Mouse (Mus musculus) heart, postnatal 14 days (tissue): ENCODE measurements around the gene Plcd1. TPM values are rescaled to one million over a fixed set of nuclear protein-coding genes. Genes with fewer than 3 reads are reported as not detected.

Source experiments
- DNase-seq, 2 experiments: peaks; one replicate each; pipeline ENCODE4 v3.0.0; 2021 to 2022
- intact Hi-C: fragments of 180-260 bp; cut with DNase I; formaldehyde crosslinking; loops from one replicate; pipeline ENCODE4 v1.15.1; 2025
- total RNA-seq, 2 experiments: library from RNA; stranded (reverse); gene quantifications; 2 replicates each; pipeline ENCODE4 v1.2.3; 2021

Gene Plcd1
- total RNA-seq, 2 experiments from 2014 or later, result 14.2 to 18.6 TPM

GRCm38 (mm10) chr9:119063036-119063644 lies 30.2 kb downstream of the Plcd1 start:
- intact Hi-C loops, result no loop called here
- no peak for DNase-seq

DNA sequence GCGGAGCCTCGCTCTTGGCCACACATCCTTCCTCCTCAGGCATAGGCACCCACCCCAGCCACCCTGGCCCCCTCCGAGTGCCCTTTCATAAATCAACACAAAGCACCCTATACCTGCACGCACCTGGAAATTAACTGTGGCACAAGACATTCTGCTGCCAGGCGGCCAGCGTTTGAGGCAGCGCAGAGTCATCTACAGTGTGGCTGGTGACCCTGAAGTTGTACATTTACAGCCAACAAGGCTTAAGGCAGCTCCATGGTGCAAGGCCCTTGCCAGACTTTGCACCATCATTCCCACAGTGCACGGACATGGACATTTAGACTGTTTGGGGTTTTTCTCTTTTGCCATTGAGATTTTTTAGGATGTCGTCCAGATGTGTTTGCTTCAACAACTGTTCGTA lies 32.6 kb downstream of the Plcd1 start:
- DNase-seq, result no peak
- intact Hi-C loops, result no loop called here

- no peak for DNase-seq
- intact Hi-C loops, result no loop called here
These were observed 35.1 kb downstream of the Plcd1 start for GRCm38 (mm10) chr9:119058245-119058644.

DNA sequence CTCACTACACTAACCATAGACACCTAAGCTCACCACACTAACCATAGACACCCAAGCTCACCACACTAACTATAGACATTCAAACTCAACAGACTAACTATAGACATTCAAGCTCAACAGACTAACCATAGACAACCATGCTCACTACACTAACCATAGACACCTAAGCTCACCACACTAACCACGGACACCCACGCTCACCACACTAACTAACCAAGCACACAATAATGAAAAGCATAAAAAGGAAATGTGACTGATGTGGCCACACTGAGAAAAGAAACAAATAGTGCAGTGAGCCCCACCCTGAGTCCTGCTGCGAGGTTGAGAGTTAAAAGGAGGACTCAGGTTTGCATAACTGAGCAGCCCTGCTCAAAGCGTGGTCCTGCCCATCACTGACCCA lies 38.0 kb downstream of the Plcd1 start:
- intact Hi-C loops, result no loop called here
- DNase-seq, result no peak

- intact Hi-C loops, result no loop called here
- no peak for DNase-seq
These were observed 39.2 kb downstream of the Plcd1 start for GRCm38 (mm10) chr9:119053964-119054576.

DNA sequence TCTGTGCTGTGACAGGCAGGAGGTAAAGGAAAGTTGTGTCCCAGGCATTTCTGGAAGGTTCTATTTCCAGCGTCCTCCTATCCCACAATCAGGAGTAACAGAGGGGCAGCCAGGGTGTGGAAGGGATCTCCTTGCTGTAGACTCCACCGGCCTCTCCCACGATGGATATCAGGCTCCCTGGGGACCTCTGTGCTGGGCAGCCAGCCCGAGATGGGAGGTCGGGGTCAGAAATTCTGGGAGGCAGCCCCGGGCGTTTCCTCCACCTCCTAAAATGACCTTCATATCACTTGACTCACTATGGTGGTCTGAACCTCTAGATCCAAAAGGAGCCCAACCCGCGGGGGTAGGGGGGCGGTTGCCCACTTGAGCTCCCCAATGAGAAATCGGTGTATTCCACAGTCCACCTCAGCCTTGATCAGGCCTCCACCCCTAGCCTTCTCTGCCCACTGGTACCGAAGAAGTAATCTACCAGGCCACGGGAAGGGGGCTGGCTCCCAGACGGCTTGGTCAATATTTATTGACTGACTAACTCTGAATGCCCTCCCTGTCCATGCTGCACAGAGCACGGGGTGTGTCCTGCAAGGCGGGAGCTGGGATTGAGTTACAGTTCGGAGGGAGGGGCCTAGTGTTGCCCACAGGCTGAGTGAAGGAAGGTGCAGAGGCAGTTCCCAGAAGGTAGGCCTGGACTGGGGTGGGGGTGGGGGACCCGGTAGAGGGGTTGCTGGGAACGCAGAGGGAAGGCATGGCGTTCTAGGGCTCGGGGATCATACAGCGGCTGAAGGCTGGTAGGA lies 41.0 kb downstream of the Plcd1 start, which contains the start of gene Vill:
Gene Vill (plus strand): TSS at position 625 of the 791 bp plus-strand sequence.
- intact Hi-C loops, result no loop called here
- DNase-seq, result no peak

DNA sequence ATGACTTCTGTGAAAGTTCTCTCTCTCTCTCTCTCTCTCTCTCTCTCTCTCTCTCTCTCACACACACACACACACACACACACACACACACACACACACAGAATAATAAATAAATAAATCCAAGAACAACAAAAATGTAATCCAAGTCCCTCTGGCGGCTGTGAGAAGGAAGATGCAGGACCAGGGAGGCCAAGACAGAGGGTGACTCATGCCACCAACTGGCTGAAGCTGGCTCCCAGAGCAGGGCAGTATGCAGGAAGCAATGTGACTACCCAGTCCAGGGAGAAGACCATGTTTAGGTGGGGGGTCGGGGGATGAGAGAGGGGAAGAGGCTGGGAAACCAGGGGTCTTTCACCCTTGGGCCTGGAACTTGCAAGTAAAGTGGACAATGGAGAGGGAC lies 42.1 kb downstream of the Plcd1 start:
- no peak for DNase-seq
- intact Hi-C loops, result no loop called here

DNA sequence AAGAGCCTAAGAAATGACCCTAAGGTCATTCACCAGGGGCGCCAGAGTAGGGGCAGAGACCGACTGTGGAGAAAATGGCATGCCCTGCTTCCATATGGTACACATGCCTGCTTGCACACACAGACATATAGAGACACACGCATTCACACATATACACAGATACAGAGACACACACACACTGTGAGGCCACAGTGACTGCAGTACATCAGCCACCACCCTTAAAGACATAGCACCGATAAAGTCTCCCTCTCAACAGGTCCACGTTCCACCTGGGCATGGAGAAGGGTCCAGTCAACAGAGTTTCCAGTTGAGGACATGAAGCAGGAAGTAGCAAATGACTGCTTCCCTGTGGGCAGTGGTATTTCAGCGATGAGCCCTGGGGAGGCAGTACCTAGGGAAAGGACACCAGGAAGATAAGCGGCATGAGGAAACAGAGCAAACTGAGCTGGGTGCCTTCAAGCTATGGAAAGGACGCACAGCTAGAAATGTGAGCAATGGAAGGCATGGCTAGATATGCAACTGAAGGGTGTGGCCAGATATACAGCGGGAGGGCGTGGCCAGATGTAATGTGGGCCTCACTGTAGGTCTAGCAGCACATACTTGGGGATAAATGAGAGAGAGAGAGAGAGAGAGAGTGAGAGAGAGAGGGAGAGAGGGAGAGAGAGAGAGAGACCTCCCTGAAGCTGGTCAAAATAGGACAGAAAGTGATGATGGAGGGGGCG lies 45.0 kb downstream of the Plcd1 start:
- no peak for DNase-seq
- intact Hi-C loops, result no loop called here

DNA sequence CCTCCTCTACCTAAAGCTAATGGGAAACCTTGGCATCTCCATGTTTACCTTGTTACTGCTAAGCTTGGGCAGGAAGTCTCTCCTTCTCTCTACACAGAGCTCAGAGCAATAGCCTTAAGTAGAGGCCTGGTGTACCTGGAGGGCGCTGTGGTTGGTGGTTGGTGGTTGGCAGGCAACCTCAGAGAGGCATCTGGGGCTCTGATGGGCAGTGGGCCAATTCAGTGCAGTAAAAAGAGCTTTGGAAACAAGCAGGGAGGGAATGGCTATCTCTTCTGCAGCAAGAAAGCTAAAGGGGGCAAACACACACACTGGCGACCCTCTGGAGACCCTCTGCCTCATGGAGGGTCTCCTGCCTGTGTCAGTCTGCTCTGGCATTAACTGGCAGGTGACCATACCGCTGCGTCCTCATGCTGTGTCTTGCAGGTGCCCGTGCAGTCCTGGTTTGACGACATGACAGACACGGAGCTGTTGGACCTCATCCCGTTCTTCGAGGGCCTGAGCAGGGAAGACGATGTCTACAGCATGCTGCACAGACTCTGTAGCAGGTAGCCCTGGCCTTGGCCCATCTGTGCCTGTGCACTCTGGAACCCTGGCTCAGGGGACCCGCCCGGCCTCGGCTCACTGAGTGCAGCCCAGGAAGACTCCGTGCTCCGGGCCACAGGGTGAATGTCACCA lies 53.1 kb downstream of the Plcd1 start:
- no peak for DNase-seq
- intact Hi-C loops, result no loop called here

DNA sequence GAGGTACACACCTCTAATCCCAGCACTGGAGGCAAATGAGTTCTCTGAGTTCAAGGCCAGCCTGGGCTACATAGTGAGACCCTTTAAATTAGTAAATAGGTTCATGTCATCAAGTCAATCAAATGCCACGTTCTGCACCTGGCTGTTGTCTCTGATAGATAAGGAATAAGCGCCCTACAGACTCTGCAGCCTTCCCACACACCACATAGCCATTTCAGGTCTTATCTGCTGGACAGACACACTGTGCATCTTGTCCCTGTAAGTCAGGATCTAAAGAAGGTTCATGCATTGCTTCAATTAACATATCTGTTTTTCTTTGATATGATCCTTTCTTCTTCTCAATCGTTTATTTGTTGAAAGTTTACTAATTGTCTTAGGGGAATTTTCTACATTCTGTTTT lies 54.7 kb downstream of the Plcd1 start:
- intact Hi-C loops, result no loop called here
- DNase-seq, result no peak

GRCm38 (mm10) chr9:119037076-119037730 lies 56.1 kb downstream of the Plcd1 start:
- DNase-seq, result peak in 1 of 2 experiments; percentile 34
- intact Hi-C loops, result no loop called here

DNA sequence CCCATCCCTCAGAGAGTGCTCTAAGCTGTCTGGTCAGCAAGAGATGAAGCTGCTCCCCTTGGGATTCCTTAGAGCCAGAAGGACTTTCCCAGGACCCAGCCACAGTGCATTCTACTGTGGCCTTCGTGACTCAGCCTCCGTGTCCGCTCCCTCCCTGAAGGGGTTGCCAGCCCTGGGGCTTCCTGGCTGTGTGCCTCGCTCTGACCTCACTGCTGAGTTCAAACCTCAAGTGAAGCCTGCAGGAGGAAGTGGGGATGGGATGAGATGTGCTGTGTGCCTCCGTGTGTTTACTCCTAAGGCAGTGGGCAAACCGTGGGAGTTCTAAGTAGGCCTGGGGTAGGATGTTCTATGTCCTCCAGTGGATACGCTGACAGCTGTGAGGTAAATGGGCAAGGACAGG lies 57.5 kb downstream of the Plcd1 start:
- DNase-seq, result peak; percentile 84 to 86
- intact Hi-C loops, result no loop called here

- intact Hi-C loops, result no loop called here
- DNase-seq, result no peak
These were observed 58.3 kb downstream of the Plcd1 start for GRCm38 (mm10) chr9:119034676-119035665.

DNA sequence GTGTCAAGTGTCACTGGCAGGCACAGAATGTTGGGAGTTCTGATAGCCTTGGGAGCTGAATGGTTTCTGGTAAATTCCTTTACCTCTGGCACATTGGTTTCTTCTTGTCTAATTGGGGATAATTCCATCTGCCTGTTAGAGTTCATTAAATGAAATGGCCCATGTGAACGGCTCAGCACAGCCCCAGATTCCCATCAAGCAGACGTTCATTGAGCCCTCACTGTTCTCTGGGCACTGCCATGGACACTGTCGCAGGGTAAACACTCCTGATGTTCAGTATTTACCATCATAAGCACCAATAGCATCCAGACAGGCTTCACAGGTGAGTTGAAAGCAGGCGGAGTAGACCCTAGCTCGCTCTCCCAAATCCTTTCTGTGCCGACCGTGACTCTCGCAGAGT lies 59.2 kb downstream of the Plcd1 start:
- no peak for DNase-seq
- intact Hi-C loops, result no loop called here

- intact Hi-C loops, result no loop called here
- DNase-seq, result no peak
These were observed 60.0 kb downstream of the Plcd1 start for GRCm38 (mm10) chr9:119033111-119033921.

DNA sequence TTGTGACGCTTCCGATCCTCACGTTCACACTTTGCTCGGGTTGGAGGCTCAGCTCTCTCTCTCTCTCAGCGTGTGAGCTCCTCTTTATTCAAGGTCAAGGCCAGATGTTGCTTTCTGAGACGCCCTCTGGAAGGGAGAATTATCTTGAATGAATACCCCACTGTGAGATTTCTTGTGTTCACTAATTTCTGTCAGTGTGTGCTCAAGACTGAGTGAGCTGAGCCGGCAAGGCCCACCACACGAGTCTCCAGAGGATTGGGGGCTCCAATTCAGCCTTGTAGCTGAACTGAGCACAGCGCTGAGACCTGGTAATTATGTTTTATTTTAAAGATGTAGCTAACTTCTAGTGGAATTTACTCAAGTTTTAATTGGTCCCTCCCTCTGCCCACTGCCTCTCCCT lies 60.8 kb downstream of the Plcd1 start:
- intact Hi-C loops, result no loop called here
- no peak for DNase-seq

DNA sequence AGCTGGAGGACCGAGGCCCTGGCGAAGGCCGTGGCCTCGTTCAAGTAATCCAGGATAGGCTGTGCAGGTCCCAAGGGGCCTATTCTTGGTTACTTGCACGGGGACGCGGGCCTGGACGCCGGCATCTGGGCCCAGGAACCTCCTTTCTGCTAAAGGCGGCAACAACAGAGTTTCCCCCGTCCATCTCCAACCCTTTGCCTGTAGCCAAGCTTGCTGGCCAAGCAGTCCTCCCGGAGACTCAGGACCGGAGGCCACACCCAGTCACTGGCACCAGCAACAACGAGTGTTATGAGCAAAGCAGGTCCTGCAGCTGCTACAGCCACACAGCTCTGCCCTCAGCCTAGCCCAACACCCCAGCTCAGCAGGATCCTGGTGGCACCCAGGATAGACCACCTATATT lies 61.5 kb downstream of the Plcd1 start:
- DNase-seq, result peak; percentile 70 to 75
- intact Hi-C loops, result loop anchor here (2.0 kb wide), 1 partner anchor 35 kb away; no protein-coding TSS in a partner anchor

- intact Hi-C loops, result loop anchor here (2.0 kb wide), 1 partner anchor 36 kb away; no protein-coding TSS in a partner anchor
- no peak for DNase-seq
These were observed 62.3 kb downstream of the Plcd1 start for GRCm38 (mm10) chr9:119031038-119031437.
